In the genomic region with DNA sequence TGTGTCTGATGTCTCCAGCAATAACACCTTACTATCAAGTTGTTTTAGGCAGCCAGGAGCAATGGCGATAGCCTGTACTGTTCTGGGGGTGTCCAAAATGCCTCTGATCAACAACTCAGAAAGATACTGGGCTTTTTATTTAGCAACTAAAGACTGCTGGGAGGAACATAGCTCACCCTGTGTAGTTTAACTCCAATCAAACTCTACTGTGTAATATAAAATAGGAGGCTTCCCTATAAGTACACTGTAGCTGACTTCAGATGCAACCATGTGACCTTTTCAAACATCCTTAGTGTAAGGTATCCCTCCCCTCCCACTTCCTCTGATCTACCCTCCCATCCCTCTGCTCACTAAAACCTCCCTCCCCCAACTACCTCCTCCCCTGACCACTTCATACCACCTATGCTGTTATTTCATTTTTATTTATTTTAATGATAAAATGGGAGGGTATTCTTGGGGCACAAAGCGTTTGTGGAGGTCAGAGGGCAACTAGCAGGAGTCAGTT, we compare ENCODE assay signal across 30 mouse cellular contexts. TPM values are rescaled to one million over a fixed set of nuclear protein-coding genes. Genes with fewer than 3 reads are reported as not detected.
DNase-seq lines count a peak whose midpoint lies in the region; ATAC-seq and TF ChIP-seq lines count a peak whose summit lies in the region.
"Had no signal": no experiment of that assay in that cellular context is flagged by ENCODE, and none has a peak within 500 bp of the region (broad histone marks: within the 10 kb centered on the region; RNA-seq: fewer than 3 reads in every experiment).

No protein-coding gene starts in this region.

- H3K36me3 ChIP-seq in heart, embryonic 10.5 days, result no peaks in the 10 kb centered on the region
- H3K36me3 ChIP-seq in spleen, adult 2 months (ENCODE audit: control insufficient read depth, insufficient read depth, low read length), result no peaks in the 10 kb centered on the region
- H3K36me3 ChIP-seq: embryonic facial prominence, embryonic 10.5 days; embryonic facial prominence, embryonic 15.5 days; forebrain, embryonic 12.5 days; G1E; hindbrain, embryonic 12.5 days; neural tube, embryonic 13.5 days had no signal

- H3K4me1 ChIP-seq in heart, embryonic 10.5 days, result peaks cover 59% of the 10 kb centered on the region
- H3K4me1 ChIP-seq in spleen, adult 2 months (ENCODE audit: control insufficient read depth, insufficient read depth, insufficient read length), result peaks cover 12% of the 10 kb centered on the region
- H3K4me1 ChIP-seq: neural tube, embryonic 13.5 days had no signal

- no peaks in the 10 kb centered on the region for H3K9me3 ChIP-seq in heart, embryonic 10.5 days
- H3K9me3 ChIP-seq: embryonic facial prominence, embryonic 10.5 days; embryonic facial prominence, embryonic 15.5 days; forebrain, embryonic 12.5 days; G1E; hindbrain, embryonic 12.5 days; neural tube, embryonic 13.5 days had no signal

- peak; percentile 19 for ATAC-seq in activated CD4-positive, CD25-positive, alpha-beta regulatory T cell, adult 4 months
- ATAC-seq: hindbrain, postnatal 0 days; intestine, postnatal 0 days; midbrain, embryonic 16.5 days had no signal

- TF ChIP-seq CTCF in spleen, adult 2 months (IDR thresholded peaks at IDR 0.05; ENCODE audit: extremely low read depth, insufficient read depth, insufficient read length, insufficient replicate concordance), result no peak

- peak overlapping the region; percentile 53; the same call in 1 of the 2 replicates for H3K27ac ChIP-seq in heart, embryonic 10.5 days
- H3K27ac ChIP-seq in spleen, adult 2 months (ENCODE audit: insufficient read depth, low read length), result peak overlapping the region; percentile 93
- H3K27ac ChIP-seq: embryonic facial prominence, embryonic 10.5 days; embryonic facial prominence, embryonic 15.5 days; forebrain, embryonic 12.5 days; hindbrain, embryonic 12.5 days; hindbrain, postnatal 0 days; liver, embryonic 14.5 days; neural tube, embryonic 13.5 days had no signal

- H3K4me3 ChIP-seq in heart, embryonic 10.5 days, result no peak overlapping the region
- no peak overlapping the region for H3K4me3 ChIP-seq in spleen, adult 2 months (ENCODE audit: extremely low read depth, insufficient read depth, insufficient read length)
- H3K4me3 ChIP-seq: embryonic facial prominence, embryonic 10.5 days; embryonic facial prominence, embryonic 15.5 days; forebrain, embryonic 12.5 days; hindbrain, embryonic 12.5 days; myocyte; neural tube, embryonic 13.5 days had no signal

- intact Hi-C loops in left cerebral cortex, postnatal 14 days (cut with DNase I), result no loop called here

- WGBS in heart, embryonic 10.5 days, result 72% methylated on average over 2 of the region's 2 CpGs
- 84% methylated on average over 2 of the region's 2 CpGs for WGBS in spleen, adult 2 months

- no peak for TF ChIP-seq POLR2A in spleen, adult 2 months (IDR thresholded peaks at IDR 0.05; ENCODE audit: low read depth, low read length)

- H3K27me3 ChIP-seq in heart, embryonic 10.5 days (ENCODE audit: insufficient read depth, poor library complexity, severe bottlenecking), result no peaks in the 10 kb centered on the region
- no peaks in the 10 kb centered on the region for H3K27me3 ChIP-seq in spleen, adult 2 months (ENCODE audit: control insufficient read depth, insufficient read depth, low read length)
- H3K27me3 ChIP-seq: embryonic facial prominence, embryonic 15.5 days; forebrain, embryonic 12.5 days; hindbrain, embryonic 12.5 days; neural tube, embryonic 13.5 days had no signal

- DNase-seq in heart, embryonic 10.5 days (ENCODE audit: low spot score), result no peak
- no peak for DNase-seq in heart, adult 9 months (ENCODE audit: low spot score in 2 of 2)
- DNase-seq in spleen, adult 2 months (ENCODE audit: low read depth in 1 of 2, low spot score in 2 of 2), result no peak
- no peak for DNase-seq in spleen, postnatal 14 days (ENCODE audit: low spot score in 2 of 2)
- peak; percentile 62 for DNase-seq in naive thymus-derived CD4-positive, alpha-beta T cell, adult 2 months (ENCODE audit: low read depth)
- DNase-seq in left cerebral cortex, postnatal 14 days (ENCODE audit: low spot score in 2 of 2), result no peak
- DNase-seq in adrenal gland, adult 8-10 months, result no peak
- DNase-seq: adrenal gland, postnatal 14 days; cerebellum, adult 11-12 months; cerebellum, postnatal 10 days; gastrocnemius, postnatal 14 days; heart, postnatal 14 days; kidney, adult 9 months; kidney, postnatal 10 days; liver; lung, embryonic 14.5 days; lung, postnatal 14 days; right cerebral cortex, postnatal 4 days had no signal

RNA-seq across cellular contexts. Expression of gene Atp1b3, which starts 29.5 kb away (rescaled TPM):
- polyA plus RNA-seq in heart, embryonic 10.5 days (2016; fragmentation: Nextera tagmentation; extraction: Ambion mirVana), result 163 TPM in 2 replicates
- 68.2 and 118 TPM in 2 replicates for polyA plus RNA-seq in spleen, adult 2 months (2012; rRNA removed)
- polyA plus RNA-seq in activated CD4-positive, CD25-positive, alpha-beta regulatory T cell, adult 4 months (2017; shearing (Covaris generic)), result 100 to 1,000 TPM; 275 to 348 TPM
- total RNA-seq in left cerebral cortex, postnatal 14 days (2021), result 10 to 100 TPM; 77.3 to 83.3 TPM
- total RNA-seq in adrenal gland, adult 8-10 months (2022), result 100 to 1,000 TPM; 173 to 211 (median 196) TPM
